In the genomic region with DNA sequence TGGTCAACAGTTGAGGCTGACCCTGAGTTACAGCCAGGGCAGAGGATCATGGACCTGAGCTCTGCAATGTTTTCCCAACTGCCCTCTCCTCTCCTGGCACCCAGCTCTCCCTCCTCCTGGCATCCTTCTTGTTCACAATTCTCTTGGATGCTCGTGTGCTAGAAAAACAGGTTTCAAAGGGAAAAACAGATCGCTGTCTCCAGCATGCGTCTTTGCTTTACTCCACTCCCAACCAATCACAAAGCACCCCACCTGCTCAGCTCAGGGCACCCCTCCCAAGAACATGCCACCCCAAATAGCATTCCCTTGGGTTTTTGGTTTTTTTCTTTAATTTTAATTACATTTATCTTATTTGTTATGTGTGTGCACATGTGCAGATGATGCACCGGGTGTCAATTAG, we compare ENCODE assay signal across 25 mouse cellular contexts.
"Had no signal": no experiment of that assay in that cellular context is flagged by ENCODE, and none has a peak within 500 bp of the region (broad histone marks: within the 10 kb centered on the region; RNA-seq: fewer than 3 reads in every experiment).

No protein-coding gene starts in this region.

- H3K9me3 ChIP-seq: kidney, embryonic 15.5 days; limb, embryonic 13.5 days; liver, embryonic 12.5 days; liver, embryonic 15.5 days; lung, embryonic 15.5 days; midbrain, embryonic 10.5 days; midbrain, embryonic 13.5 days; neural tube, embryonic 13.5 days; stomach, embryonic 15.5 days had no signal

- H3K4me1 ChIP-seq: liver, embryonic 12.5 days; liver, embryonic 15.5 days; lung, embryonic 15.5 days; stomach, embryonic 15.5 days had no signal

- H3K9ac ChIP-seq: kidney, embryonic 15.5 days; liver, embryonic 12.5 days; liver, embryonic 15.5 days; lung, embryonic 15.5 days; midbrain, embryonic 13.5 days; neural tube, embryonic 13.5 days; stomach, embryonic 15.5 days had no signal

- H3K4me3 ChIP-seq: kidney, embryonic 15.5 days; limb, embryonic 13.5 days; liver, embryonic 12.5 days; liver, embryonic 15.5 days; lung, embryonic 15.5 days; megakaryocyte, embryonic 14.5 days; midbrain, embryonic 10.5 days; midbrain, embryonic 13.5 days; myocyte; neural tube, embryonic 13.5 days; stomach, embryonic 15.5 days had no signal

- ATAC-seq: liver, embryonic 12.5 days; midbrain, embryonic 13.5 days; midbrain, embryonic 16.5 days had no signal

- H3K27ac ChIP-seq: kidney, embryonic 15.5 days; limb, embryonic 13.5 days; liver, embryonic 12.5 days; liver, embryonic 15.5 days; lung, embryonic 15.5 days; midbrain, embryonic 13.5 days; neural tube, embryonic 13.5 days; stomach, embryonic 15.5 days had no signal

- H3K4me2 ChIP-seq: kidney, embryonic 15.5 days; limb, embryonic 13.5 days; liver, embryonic 12.5 days; liver, embryonic 15.5 days; lung, embryonic 15.5 days; midbrain, embryonic 13.5 days; neural tube, embryonic 13.5 days; stomach, embryonic 15.5 days had no signal

- DNase-seq: kidney, adult 11 months; kidney, adult 8-10 months; kidney, postnatal 10 days; kidney, postnatal 36 days; layer of hippocampus, adult 9-11 months; left cerebral cortex, postnatal 4 days; liver; lung, adult 18-20 months; lung, postnatal 10 days; lung, postnatal 36 days; right cerebral cortex, postnatal 14 days; spleen, adult 18-20 months; thymus, postnatal 25 days had no signal

- H3K36me3 ChIP-seq: kidney, embryonic 15.5 days; limb, embryonic 13.5 days; liver, embryonic 12.5 days; liver, embryonic 15.5 days; lung, embryonic 15.5 days; midbrain, embryonic 13.5 days; neural tube, embryonic 13.5 days; stomach, embryonic 15.5 days had no signal

- H3K27me3 ChIP-seq: kidney, embryonic 15.5 days; limb, embryonic 13.5 days; liver, embryonic 15.5 days; lung, embryonic 15.5 days; midbrain, embryonic 13.5 days; neural tube, embryonic 13.5 days; stomach, embryonic 15.5 days had no signal
